Mouse (Mus musculus) testis, adult 2 months (tissue): ENCODE results near the gene Tiam1.

Experiments
- CTCF ChIP-seq: fragments of 200-500 bp; IDR thresholded peaks from 2 replicates; pipeline ENCODE4 v1.5.1; 2012; ENCODE audit warnings: low read depth, mild to moderate bottlenecking, inconsistent platforms, low read length, moderate library complexity; ENCODE audit not compliant: control insufficient read depth, insufficient read depth, insufficient replicate concordance
- POLR2A ChIP-seq: fragments of 200-500 bp; IDR thresholded peaks from 2 replicates; pipeline ENCODE4 v1.6.1; 2012; ENCODE audit warnings: low read depth, mild to moderate bottlenecking, inconsistent platforms, low read length, moderate library complexity; ENCODE audit not compliant: control insufficient read depth

DNA sequence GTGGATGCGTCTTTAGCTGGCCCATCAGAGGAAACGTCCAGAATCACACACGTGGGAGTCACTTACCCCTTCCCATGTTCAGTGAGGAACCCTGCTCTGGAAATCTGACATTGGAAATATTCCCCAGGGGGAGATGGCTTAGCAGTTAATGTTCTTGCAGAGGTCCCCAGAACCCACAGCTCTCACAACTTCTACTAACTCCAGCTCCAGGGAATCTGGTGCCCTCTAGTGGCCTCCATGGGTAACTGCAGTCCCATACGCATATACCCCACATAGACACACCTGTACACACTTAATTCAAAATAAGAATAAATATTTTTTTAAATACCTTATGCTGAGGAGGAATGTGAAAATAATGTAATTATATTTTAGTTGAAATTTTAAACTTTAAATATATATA is 23.6 kb downstream of the Tiam1 start:
- TF ChIP-seq POLR2A: no peak
- TF ChIP-seq CTCF: peak; percentile 60; the same call in 1 of the 2 replicates
